Mouse (Mus musculus): ENCODE results near the gene Slc15a5.

Gene Slc15a5

DNA sequence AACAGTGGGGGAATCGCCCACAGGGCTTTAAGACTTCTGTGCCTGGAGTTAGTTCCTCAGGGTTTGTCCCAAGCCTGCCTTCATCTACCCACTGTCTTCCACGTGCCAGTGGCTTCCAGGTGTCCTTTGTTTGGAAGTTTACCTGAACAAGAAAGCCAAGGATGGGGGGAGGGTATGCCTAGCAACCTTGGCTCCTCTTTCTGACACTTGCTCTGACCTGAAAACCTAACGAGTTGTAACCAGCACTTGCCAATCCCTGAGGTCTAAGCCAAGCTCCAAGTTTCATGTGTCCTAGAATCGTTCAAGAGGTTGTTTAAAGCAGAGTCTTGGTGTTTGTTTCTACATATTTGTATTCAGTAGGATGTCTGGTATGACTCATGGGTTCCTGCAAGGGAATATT lies 116.9 kb downstream of the Slc15a5 start:
- DNase-seq (ENCODE audit: low spot score in 2 of 2) = no peak

DNA sequence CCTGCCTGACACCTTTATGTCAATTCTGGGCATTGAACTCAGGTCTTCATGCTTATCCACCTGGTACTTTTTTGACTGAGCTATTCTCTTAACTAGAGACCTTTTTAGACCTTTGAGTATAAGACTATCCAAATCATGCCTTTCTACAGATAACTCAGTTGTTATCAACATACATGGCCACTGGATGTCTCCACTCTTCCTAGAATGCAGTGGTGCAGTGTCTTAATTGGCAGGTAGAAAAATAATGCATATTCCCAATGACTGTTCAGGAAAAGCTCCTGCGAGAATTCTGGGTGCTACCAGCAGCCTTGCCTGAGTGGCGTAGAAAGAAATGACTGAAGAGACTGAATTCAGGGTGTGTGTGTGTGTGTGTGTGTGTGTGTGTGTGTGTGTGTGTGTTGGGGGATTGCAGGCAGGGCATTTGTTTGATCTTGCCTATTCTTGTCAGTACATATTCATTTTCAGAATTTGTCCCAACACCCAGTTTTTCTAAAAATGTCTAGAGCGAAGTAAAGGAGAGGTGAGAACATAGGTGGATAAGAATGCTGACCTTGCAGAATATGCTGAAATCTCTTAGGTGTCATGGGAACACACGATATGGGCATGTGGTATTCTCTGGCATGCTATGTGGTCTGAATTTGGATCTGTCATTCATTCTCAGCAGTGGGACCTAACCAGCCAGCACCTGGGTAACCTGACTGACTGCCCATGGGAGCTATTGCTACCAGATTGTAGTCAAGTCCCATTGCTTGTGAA lies 119.5 kb downstream of the Slc15a5 start:
- no peak for DNase-seq (ENCODE audit: low spot score in 2 of 2)

DNA sequence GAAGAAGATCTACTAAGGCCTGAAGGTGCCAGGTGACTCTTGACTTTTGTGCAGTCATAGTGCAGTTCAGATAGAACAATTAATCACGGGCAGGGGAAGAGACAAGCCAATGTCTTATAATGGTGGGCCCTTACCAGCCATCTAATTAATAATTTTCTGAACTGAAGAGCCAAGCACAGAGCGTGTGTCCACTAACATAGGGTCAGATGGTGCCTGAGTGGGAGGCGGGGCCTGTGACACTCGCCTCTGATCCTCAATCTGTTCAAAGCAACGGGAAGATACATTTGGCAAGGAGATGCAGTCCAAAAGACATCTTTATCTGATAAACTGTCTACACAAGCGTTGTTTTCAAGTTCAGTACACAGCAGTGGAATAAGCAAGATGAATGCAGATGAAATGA lies 122.1 kb downstream of the Slc15a5 start:
- DNase-seq (ENCODE audit: low spot score in 2 of 2) = no peak

DNA sequence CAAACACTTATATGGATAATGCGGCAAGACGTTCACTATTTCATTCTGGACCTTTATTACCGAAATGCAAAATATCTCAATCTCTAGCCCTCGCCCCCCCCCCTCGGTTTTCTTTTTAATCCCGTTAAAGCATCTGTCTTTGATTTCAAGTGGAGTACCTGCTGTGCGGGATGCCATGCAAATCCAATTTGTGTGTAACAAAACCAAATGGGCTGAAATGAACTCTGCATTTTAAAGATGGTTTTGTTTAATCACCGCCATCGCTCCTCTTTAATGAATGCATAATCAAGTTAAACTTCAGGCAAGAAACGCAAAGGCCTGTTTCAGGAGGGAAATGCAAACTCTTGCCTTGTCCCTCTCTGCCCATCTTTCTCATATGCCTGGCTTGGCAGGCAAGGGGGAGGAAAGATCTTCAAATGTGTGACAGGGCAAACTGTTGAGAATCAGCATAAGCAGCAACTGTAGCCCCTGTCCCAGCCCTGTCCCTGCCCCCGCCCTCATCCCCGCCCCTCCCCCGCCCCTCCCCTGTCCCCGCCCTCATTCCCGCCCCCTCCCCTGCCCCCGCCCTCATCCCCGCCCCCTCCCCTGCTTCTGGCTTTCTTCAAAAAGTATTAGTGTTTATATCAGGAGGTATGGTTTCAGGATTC lies 122.8 kb downstream of the Slc15a5 start:
- DNase-seq (ENCODE audit: low spot score in 2 of 2) = no peak

DNA sequence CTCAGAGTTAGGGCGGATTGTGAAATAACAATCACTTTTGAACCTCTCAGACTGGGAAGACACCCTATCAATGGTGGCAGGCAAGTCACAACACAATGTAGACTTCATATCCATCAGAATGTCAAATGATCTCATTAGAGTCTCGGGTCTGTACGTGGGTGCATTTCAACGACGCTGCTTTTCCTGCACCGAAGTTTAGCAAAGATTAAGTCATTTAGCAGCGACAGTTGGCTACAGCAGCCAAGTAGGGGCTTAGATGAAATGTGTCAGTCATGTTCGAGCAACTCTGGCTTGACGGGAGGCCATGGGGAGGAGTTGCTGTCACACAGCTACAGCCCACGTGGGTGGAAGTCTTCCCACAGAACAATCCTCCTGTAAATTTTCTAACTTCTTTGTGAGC lies 133.2 kb downstream of the Slc15a5 start:
- DNase-seq (ENCODE audit: low spot score in 2 of 2) = no peak

DNA sequence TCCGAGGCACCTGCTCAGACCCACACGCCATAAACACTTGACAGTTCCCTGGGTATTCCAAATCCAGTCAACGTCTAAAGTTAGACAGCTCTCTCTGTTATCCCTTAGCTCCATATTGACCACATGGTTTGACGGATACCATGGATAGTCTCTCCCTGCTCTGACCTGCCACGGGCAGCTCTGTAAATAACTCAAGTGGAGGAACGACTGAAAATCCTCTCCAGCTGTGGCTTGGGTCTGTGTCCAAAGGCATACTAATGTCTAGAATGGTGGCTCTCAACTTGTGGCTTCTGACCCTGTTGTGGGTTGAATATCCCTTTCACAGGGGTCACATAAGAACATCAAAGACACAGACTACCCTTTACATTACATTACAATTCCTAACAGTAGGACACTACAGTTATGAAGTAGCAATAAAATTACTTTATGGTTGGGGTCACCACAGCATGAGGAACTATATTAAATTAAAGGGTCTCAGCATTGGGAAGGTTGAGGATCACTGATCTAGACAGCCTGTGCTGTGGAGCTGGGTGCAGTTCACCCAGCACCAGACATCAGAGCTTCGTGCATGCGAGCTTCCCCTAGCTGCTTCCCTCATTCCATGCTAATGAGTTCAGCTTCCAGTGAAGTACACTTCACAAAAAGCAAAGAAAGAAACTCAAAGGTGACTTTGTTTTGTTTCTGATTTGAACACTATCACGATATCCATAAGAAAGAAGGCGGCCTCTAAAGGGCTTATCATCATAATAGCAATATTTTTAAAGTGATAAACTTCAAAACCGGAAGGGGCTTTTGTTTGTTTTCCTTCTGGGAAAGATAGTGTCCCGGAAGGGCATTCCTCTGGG lies 139.1 kb downstream of the Slc15a5 start:
- no peak for DNase-seq (ENCODE audit: low spot score in 2 of 2)

DNA sequence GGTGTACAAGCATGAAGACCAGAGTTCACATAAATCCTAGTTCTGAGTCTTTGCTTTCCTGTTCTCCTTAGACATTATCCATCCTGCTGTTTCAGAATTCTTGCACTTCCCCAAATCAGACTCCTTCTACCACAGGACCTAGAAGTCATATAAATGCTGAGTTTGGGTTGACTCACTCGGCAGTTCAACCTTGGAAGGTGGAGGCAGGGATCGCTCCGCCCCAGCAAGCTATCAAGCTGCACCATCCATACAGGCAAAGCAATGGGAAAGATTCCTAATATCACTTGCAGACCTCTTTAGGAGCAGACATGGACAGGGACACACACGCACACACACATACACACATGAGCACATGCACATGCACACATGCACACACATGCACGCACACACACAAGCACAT lies 142.2 kb downstream of the Slc15a5 start:
- DNase-seq (ENCODE audit: low spot score in 2 of 2) = no peak

DNA sequence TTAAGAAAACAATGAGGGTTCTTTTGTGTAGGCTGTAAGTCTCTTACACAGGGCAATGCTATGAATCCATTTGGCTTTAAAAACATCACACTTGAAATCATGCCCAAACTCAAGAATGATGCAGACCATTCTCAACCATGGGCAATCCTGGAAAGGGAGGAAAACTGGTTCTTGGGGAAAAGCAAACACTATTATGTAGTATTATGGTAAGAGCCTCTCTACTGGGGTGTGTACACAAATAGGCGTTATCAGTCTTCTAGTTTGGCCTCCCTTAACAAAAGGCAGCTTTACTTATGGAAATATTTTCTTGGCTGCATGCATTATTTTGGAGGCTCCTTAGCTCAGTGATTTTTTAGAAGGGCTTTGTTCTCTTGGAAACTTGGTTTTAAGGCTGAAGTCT lies 143.4 kb downstream of the Slc15a5 start:
- no peak for DNase-seq (ENCODE audit: low spot score in 2 of 2)

DNA sequence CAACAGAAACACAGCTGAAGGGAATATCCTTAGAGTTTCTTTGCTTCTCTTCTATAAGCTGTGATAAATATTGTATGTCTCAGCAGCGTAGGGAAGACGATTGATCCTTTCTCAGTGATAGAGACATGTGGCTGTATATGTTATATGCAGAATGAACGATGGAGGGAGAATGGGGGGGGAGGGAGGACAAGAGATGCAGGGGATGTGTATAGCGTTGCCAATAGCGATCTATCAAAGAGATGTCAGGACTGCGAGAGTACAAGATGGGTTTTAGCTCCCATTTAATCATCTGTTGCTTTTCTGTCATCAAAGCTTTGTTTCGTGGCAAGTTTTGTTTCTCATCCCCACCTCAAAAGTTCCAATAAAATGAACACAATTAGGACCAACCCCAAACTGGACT lies 143.9 kb downstream of the Slc15a5 start:
- DNase-seq (ENCODE audit: low spot score in 2 of 2) = no peak

DNA sequence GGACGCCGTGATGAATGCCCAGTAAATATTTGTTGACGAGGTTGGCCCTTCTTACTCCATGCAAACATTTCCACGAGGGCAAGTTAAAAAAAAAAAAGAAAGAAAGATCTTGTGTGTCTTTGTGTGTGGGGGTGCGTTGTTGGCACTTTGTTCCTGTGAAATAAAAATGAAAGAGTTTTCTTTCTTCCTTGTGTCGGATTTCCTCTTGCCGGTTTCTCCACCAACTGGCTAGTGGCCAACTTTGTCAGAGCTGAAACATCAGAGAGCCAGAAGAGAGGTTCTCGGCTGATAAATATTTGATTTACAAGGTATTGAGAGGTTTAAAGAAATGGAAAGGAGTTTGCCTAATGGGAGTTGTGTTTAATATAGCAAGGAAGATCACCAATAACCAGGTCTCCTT lies 144.4 kb downstream of the Slc15a5 start:
- DNase-seq (ENCODE audit: low spot score in 2 of 2) = peak in 1 of 2 experiments; percentile 17

DNA sequence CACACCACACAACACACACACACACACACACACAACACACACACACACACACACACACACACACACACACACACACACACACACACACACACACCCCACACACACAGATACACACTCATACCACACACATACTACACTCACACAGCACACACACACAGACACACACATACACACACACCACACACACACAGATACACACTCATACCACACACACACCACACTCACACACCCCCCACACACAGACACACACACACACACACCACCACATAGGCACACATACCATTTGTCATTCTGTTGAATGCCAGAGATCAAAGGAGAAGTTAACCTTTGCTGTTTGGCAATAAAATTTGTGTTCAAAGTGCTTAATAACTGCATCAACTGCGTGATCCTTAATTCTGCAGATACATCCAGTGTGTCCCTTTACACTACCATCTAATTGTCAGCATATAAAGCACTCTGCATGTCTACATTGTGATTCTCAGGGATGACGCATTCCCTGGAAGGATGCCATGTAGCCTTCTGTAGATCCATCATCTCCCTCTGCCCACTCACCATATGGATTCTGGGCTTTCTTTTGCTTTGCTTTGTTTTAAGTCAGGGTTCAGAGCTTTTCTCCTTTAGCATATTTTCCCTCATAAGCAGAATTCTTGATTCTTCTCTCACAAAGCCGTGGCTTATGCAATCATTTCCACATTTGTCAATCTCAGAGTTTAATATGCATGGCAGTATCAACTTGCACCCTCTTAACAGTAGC lies 145.0 kb downstream of the Slc15a5 start:
- no peak for DNase-seq (ENCODE audit: low spot score in 2 of 2)
